Mouse (Mus musculus) c-Kit-positive CD71-positive TER-119-negative erythroid progenitor cells, embryonic 14.5 days (primary cell): ENCODE results near the gene Gm3164.
"Not testable (repeated sequence)": the region's sequence is repeated elsewhere in the genome, so short reads cannot be mapped to it uniquely, and the experiment has no call there.

Source experiments
- DNase-seq: peaks from one replicate; pipeline ENCODE4 v3.0.0-alpha.2; 2013; ENCODE audit warnings: low read depth

Gene Gm3164

GRCm38 (mm10) chr14:4414965-4415835 lies at the start of gene Gm3164:
TSS of gene Gm3164 (plus strand) at chr14:4415448.
- DNase-seq: not testable (repeated sequence)

- not testable (repeated sequence) for DNase-seq
These were observed 46.3 kb upstream of the Gm3164 start for GRCm38 (mm10) chr14:4368991-4369390.

- DNase-seq: not testable (repeated sequence)
These were observed 45.6 kb upstream of the Gm3164 start for GRCm38 (mm10) chr14:4369691-4370090.

GRCm38 (mm10) chr14:4377871-4378270 lies 37.4 kb upstream of the Gm3164 start:
- DNase-seq: not testable (repeated sequence)

- DNase-seq: not testable (repeated sequence)
These were observed 29.6 kb upstream of the Gm3164 start for GRCm38 (mm10) chr14:4385606-4386005.

- not testable (repeated sequence) for DNase-seq
These were observed 22.3 kb upstream of the Gm3164 start for GRCm38 (mm10) chr14:4392841-4393530.

- not testable (repeated sequence) for DNase-seq
These were observed 18.0 kb upstream of the Gm3164 start, which contains the start of gene Gm3159 for GRCm38 (mm10) chr14:4397226-4397625. TSS of gene Gm3159 (plus strand) at chr14:4397526.

- DNase-seq: not testable (repeated sequence)
These were observed 16.6 kb upstream of the Gm3164 start for GRCm38 (mm10) chr14:4398624-4399023.

GRCm38 (mm10) chr14:4400115-4400789 lies 15.0 kb upstream of the Gm3164 start:
- not testable (repeated sequence) for DNase-seq

- not testable (repeated sequence) for DNase-seq
These were observed 14.0 kb upstream of the Gm3164 start for GRCm38 (mm10) chr14:4401245-4401644.

GRCm38 (mm10) chr14:4403840-4404239 lies 11.4 kb upstream of the Gm3164 start:
- DNase-seq: not testable (repeated sequence)

- DNase-seq: not testable (repeated sequence)
These were observed 5.3 kb upstream of the Gm3164 start for GRCm38 (mm10) chr14:4409939-4410338.

GRCm38 (mm10) chr14:4430692-4431091 lies 15.4 kb downstream of the Gm3164 start, which contains the start of gene Gm3173:
TSS of gene Gm3173 (plus strand) at chr14:4430992.
- DNase-seq: not testable (repeated sequence)

- not testable (repeated sequence) for DNase-seq
These were observed 66.2 kb downstream of the Gm3164 start, which contains the start of gene Gm3182 for GRCm38 (mm10) chr14:4481445-4481844. TSS of gene Gm3182 (plus strand) at chr14:4481745.
